Mouse (Mus musculus) spleen, adult 2 months (tissue): ENCODE results near the gene C1ql4.

Experiments used
- CTCF ChIP-seq: fragments of 200-500 bp; IDR thresholded peaks from 2 replicates; pipeline ENCODE4 v1.5.1; 2011; ENCODE audit warnings: mild to moderate bottlenecking, inconsistent platforms; ENCODE audit not compliant: insufficient read depth, insufficient read length, insufficient replicate concordance; ENCODE audit errors: extremely low read depth
- POLR2A ChIP-seq: fragments of 200-500 bp; IDR thresholded peaks from 2 replicates; pipeline ENCODE4 v1.6.1; 2011; ENCODE audit warnings: low read depth, low read length, inconsistent platforms

DNA sequence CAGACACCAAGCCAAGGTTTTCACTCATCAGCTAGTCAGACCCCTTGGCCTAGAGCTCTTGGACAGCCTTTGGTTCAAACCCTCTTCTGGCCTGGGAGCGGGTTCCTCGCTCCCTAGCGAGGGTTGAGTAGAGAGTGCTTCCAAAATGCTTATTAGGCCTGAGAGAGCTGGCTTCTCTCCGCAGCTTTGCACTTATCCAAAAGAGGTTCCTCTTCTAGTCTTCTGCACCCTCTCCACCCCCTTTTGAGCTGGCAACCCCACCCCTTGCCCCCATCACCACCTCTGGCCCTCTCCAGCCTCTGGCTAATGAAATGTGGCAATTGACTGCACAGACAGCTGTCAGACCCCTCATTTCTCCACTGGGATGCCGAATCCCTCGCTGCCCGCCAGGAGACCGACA, 5.3 kb upstream of the C1ql4 start, which contains the start of gene Dnajc22:
- TF ChIP-seq POLR2A: no peak
- no peak for TF ChIP-seq CTCF
